Mouse (Mus musculus): ENCODE measurements at regions not wholly inside any gene's neighbourhood (a gene's known extent, or its start where the extent isn't known, plus 50 kb on each side); places are given as distances from the start of the nearest gene placed in this dataset.
"Not testable (repeated sequence)": the region's sequence is repeated elsewhere in the genome, so short reads cannot be mapped to it uniquely, and the experiment has no call there.

DNA sequence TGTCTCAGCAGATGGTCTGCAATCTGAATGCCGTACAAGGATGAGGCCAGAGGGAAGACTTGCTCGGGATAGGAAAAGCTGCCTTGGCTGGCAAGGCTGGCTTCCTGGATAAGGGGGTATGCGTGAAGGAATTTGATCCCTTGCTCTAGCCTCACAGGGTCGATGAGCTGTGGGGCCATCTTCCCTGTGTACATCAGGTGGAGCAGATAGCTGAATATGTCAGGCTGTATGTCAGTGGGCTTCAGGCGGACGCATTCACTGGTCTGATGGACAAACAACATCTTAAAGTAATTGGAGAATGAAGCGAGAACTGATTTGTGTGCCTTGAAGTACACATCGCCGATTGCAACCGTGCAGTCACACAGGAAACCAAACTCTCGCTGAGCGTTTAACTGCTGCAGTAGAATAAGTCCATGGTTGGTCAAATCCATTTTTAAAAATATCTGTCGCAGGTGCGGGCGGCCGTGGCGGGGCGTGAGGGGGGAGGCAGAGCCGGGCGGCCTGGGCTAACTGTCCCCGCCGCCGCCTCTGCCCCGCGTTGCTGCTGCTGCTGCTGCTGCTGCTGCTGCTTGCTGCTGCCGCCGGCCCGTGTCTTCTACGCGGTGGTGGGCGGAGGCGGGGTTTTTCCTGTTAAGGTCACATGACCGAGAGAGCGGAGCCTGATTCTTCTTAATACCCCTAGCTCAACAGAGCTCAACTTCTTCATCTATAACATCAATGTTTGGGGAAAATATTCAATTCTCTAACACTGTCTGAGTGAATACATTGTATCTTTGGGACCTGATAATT lies 71.9 kb upstream of the Prkcq start:
- not testable (repeated sequence) for DNase-seq (ENCODE audit: extremely low spot score in 1 of 2, low spot score in 1 of 2)

DNA sequence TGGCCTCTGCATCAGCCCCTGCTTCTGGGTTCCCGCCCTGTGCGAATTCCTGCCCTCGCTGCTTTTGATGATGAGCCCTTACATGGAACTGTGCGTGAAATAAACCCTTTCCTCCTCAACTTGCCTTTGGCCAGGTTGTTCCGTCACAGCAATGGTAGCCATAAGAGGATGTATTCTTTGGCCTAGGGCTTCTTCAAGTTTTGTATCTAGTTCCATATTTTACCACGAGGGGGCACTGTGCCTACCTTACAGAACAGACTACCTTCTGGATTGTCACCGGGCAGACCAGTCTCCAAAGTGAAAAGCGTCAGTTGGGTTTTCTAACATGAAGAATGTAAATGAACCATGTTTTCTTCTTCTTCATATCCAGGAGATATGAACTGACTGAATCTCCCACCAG lies 58.7 kb upstream of the Prkcq start:
- peak in 1 of 2 experiments; percentile 45 for DNase-seq (ENCODE audit: extremely low spot score in 1 of 2, low spot score in 1 of 2)

DNA sequence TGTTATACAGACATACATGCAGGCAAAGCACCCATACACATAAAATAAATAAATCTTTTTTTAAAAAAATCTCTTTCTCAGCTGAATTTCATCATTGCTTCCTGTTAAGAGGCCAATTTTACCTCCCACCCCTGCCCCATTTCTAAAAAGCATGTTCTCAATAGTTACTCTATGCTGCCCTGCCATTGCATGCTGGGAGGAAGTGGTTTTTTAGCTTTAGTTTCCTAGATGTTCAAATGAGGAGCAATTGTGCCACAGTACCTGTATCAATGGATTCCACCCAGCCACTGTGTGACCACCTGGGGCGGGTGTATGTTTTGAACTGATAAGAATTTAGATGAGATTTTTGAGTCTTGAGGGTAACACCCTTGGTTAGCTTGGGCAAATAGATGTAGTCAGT lies 53.3 kb upstream of the Prkcq start:
- no peak for DNase-seq (ENCODE audit: extremely low spot score in 1 of 2, low spot score in 1 of 2)

DNA sequence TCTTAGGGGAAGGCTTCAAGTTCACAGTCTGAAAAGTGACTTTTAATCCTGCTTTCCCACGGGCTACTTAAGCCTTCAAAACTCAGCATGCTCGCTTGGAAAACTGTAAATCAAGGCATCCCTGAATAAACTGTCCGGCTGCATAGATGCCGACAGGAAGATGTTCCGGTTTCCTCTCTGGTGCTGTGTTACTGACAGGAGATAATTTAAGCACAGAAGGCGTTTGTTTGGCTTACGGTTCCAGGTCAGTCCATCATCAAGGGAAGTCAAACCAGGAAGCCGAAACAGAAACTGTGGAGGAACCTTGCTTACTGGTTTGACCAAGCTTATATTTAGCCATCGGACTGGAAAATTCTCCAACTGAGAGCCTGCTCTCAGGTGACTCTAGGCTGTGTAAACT lies 52.6 kb upstream of the Prkcq start:
- no peak for DNase-seq (ENCODE audit: extremely low spot score in 1 of 2, low spot score in 1 of 2)

Data from layer of hippocampus, postnatal 25 days (tissue).